Mouse (Mus musculus): ENCODE data around the gene Erc2.

DNA sequence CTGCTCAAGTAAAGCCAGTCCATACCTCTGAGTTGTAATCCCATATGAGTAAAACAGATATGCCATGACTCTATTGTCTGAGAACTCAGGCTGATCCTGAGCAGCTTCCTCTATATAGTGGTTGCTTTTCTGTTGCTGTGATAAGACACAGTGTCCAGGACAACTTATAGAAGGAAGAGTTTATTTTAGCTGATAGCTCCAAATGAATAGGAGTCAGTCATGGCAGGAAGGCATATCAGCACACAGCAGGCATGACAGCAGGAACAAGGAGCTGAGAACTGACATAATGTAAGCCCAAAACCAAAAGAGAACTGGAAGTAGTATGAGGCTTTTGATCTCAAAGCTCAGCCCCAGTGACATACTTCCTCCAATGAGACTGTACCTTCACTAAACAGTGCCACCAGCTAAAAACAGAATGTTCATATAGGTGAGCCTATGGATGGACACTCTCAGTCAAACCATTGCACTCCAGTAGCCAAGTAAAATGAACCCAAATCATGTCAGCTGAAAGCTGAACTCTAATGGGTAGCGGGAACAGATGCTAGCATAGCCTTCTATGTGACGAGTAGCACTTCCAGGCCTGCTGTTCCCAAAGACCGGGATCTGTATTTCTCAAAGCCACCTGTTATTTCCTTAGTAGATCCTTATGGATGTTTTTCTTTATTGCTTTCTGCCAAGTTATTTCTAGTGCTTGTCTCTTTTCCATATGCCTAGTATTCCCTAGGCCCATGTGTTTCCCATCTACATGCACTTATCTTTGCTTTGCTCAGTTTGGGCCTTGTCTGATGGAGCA, 764.8 kb downstream of the Erc2 start:
- TF ChIP-seq CTCF (conservative IDR thresholded peaks at IDR 0.05; ENCODE audit: low read length): no peak
- no peak for TF ChIP-seq NANOG (IDR thresholded peaks at IDR 0.05; ENCODE audit: borderline replicate concordance, low read length)

Measured in E14TG2a.4 (cell line).